Mouse (Mus musculus) layer of hippocampus, adult 8-10 months (tissue): Measurements from ENCODE around the gene Cldnd2. TPM values are rescaled to one million over a fixed set of nuclear protein-coding genes. Genes with fewer than 3 reads are reported as not detected.
A peak's percentile ranks its signal among the peaks of the same experiment; 100 is the strongest.

Experiments used
- DNase-seq, 2 experiments: peaks; one replicate each; pipeline ENCODE4 v3.0.0; 2022; ENCODE audit warnings: low spot score in 2 of 2
- total RNA-seq, 4 experiments: library from RNA; stranded (reverse); gene quantifications; 2 replicates each; pipeline ENCODE4 v1.2.4; 2022

Cldnd2 gene
- total RNA-seq, 4 experiments from 2014 or later, result not detected

DNA sequence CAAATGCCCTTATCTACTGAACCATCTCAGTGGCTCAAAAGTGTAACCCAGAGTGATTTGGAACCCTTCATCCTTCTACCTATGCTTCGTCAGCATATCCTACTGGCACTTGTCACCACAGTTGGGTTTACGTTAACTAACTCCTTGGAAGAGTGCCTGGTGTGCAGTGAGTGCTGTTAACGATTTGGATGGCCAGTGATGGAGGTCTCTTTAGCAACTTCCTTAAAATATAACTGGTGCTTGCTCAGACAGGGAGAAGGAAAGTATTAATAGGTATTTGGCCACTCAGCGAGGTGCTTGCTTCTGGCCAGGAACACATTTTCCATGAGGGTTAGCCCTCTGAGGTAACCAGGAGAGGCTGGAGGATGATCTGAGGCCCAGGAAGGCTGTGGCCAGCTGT is 7.2 kb downstream of the Cldnd2 start:
- no peak for DNase-seq

DNA sequence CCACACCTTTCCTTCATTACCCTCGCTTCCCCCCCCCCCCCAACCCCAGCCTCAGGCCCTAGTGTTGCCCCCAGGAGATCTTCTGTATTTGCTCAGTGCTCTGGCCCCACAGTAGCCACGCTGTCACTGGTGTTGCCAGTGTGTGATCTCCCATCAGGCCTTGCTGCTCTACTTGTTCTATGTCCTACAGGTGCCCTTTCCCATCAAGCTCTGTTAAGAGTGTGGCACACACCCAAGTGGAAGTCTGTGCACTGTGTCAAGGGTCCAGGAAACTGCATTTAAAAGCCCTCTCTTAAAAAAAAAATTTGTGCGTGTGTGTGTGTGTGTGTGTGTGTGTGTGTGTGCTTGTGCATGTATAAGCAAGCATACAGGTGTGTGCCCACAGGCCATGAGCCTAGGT is 7.7 kb downstream of the Cldnd2 start:
- DNase-seq, result no peak

DNA sequence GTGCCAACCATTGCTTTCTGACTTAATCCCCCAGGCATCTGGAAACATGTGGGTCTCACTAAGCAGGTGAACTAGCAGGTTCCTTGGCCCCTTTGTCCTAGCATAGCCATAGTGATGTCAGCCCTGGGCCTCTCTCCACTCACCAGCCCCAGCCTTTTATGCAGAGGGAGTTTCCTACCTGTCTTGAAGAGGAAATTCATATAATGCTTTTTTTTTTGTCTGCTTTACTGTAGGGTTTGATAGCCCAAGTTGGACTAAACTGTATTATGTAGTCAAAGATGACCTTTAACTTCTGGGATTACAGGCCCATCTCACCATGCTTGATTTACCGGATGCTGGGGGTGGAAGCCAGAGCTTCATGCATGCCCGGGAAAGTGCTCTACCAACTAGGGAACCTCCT is 9.2 kb downstream of the Cldnd2 start:
- DNase-seq, result no peak

DNA sequence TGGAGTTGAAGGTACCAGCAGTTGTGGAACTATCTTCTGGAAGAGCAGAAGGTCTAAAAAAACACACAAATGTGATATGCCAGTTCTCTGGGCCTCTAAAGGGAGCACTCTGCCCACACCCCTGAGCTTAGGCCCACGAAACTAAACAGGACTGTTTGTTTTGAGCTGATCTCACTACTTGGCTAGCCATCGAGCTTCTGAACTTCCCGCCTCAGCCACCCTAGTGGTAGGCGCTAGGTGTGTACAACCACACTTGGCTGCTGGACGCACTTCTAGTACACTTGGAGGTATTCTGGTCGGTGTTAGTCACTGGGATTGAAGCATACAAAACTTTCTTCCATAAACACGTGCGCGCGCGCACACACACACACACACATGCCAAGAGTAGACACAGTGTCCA is 11.1 kb downstream of the Cldnd2 start:
- no peak for DNase-seq

DNA sequence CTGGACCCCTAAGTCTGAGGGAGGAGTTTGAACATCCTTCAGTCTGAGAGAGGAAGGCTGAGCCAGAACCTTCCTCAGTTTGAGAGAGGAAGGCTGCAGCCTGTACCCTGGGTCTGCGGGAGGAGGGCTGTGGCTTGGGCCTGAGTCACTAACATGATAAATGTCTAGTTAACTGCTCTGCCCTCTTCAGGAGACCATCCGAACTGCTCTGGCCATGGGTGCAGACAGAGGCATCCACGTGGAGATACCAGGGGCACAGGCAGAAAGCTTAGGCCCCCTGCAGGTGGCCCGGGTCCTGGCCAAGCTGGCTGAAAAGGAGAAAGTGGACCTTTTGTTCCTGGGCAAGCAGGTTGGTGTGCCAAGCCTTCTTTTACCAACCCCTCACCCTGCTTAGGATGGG is 12.0 kb downstream of the Cldnd2 start:
- no peak for DNase-seq

DNA sequence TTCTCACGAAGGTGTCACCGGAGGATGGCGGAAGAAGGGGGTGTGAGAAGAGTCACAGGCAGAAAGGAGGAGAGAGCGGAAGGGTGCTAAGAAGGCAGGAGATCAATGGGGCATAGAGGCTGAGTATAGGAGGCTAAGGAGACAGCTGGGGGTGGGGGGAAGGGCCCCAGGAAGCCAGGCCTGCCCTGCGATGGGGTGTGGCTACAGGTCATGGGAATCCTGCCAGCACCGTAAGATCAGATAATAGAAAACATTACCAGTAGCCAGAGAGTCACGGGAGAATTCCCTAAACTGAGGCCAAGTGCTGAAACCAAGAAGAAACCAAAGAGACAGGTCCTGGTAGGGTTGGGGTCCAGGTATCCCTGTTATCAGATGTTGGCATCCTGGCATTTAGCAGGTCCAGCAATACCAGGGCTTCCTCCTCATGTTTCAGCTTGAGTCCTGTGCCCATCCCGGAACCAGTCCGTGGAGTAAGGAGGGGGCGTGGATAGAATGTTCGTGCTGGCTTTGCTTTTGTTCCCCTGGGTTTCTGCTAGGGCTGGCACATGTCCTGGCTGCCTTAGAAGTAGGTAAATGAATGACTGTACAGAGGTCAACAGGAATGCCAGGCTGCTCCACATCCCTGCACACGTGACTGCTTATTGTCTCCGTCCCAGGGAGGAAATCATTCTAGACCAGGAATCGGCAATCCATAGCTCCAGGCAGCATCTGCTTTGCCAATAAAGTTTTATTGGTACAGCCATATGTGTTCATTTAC is 13.2 kb downstream of the Cldnd2 start:
- no peak for DNase-seq

DNA sequence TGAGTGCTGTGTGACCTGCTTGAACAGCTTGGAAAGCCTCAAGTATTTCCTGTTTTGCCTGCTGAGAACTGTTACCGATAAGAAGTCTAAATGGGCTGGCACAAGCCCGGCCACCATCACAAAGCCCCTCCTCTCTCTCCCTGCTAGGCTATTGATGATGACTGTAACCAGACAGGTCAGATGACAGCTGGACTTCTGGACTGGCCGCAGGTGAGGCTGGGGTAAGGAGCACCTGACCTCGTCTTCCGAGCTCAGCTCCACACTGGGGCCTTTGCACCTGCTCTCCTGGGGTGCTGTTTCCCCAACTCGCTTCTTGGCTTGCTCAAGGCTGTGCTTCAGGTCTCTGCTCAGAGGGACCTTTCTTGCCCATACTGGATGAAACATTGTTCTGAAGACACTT is 13.8 kb downstream of the Cldnd2 start:
- DNase-seq, result no peak

DNA sequence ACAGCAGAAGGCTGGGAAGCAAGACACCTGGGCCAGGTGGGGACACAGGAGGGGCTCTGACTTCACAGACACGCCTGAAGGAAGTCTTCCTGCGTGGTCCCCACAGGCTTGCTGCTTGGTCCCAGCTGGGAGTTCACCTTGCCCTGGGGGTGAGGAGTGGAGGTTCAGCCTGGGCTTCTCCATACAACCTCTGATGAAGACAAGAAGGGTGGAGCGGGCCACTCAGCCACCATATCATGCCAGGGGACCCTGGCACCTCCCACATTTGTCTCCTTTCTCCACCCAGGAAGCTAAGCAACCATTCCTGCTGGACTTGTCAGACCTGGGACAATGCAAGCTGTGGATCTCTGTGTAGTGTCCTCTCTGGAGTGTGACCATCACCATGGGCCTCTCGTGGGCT is 22.3 kb downstream of the Cldnd2 start, which contains the start of gene Vsig10l:
Gene Vsig10l (plus strand): TSS at position 301 of the 400 bp plus-strand sequence.
- no peak for DNase-seq

DNA sequence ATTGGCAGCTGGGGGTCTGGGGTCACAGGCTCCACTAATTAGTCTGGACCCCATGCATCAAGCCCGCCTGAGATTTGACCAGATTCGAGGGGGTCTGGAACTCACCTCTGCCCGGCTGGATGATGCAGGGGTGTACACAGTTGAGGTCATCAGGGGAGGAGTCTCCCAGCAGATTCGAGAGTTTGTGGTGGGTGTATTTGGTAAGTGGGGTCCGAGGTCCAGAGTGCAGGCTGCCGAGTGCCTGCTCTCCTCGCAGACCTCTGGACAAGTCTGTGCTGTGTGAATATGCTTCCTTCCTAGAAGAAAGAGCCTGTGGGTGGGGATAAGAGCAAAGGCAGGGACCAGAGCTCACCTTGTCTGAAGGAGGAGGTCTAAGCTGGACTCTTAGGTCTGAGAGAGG is 23.4 kb downstream of the Cldnd2 start:
- DNase-seq, result no peak

DNA sequence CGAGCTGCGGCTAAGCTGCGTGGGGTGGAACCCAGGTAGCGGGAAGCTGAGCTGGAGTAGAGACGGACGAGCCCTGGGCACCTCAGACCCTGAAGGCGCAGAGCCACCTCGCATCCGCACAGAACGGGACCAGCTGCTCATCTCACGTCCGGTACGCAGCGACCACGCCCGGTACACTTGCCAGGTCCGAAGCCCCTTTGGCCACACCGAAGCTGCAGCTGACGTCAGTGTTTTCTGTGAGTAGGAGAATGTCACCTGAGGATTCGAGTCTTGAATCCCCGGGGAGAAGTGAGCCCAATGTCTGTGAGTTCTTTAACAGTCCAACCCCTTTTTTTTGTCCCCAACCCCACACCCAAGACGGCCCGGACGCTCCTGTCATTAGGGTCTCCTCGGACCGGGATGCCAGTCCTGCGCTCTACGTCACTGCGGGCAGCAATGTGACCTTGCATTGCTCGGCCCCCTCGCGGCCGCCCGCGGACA is 24.3 kb downstream of the Cldnd2 start:
- no peak for DNase-seq

DNA sequence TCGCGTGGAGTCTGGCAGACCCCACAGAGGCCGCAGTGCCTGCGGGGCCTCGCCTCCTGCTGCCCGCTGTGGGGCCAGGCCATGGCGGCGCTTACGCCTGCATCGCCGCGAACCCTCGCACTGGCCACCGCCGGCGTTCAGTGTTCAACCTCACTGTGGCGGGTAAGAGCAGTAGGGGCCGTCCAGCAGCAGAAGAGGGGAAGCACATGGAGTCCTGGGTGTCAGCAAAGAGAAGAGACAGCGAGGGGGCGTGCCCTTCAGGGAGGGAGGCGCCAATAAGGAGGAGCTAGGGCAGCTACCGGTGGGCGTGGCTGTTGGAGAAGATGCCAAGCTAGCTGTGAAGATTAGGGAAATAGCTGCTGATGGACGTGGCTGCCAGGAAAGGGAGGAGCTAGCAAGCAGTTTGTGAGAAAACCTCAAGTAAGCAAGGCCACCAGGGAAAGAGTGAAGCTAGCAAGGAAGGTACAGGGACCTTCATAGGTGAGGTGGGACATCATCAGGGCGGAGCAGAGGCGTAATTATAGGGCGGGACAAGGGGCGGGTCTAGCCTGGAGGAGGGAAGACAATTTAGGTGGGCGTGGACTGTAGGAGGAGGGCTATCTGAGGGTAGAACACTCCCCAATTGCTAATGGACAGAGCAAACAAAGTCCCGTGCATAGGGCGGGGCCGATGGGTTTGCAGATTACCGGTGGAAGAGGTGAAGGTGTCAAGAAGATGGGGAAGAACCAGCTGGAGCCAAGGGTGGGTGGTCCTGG is 24.9 kb downstream of the Cldnd2 start:
- peak; percentile 71 to 73 for DNase-seq

DNA sequence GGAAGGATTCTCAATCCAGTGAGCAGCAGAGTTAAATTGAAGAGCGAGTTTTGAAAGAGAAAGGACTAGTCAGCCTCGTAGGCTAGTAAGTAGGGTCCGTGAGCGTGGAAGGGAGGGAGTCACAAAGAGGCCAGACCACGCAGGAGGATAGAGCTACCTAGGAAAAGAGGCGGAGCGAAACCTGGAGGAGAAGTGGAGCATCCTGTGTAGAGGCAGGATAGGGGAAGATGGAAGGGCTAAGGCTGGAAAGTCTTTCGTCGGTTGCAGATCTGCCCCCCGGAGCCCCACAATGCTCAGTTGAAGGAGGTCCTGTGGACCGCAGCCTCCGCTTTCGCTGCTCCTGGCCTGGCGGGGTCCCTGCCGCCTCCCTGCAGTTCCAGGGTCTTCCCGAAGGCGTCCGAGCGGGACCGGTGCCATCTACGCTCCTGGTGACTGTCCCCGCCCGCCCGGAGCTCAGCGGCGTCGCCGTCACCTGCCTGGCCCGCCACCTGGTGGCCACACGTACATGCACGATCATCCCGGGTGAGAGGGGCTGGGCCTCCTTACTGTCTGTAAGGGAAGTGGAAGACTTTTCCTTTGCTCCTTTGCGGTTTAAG is 25.6 kb downstream of the Cldnd2 start:
- peak in 1 of 2 experiments; percentile 69 for DNase-seq

DNA sequence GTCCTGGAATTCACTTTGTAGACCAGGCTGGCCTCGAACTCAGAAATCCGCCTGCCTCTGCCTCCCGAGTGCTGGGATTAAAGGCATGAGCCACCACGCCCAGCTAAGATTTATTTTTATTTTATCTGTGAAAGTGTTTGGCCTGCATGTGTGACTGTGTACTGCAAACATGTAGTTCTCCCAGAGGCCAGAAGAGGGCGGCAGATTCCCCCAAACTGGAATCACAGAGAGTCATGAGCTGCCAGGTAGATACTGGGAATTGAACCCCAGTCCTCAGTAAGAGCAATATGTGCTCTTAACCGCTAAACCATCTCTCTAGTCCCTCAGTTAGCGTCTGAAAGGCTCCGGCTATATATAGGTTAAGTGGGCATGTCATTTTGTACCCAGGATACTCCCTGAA is 29.8 kb downstream of the Cldnd2 start:
- peak in 1 of 2 experiments; percentile 28 for DNase-seq

DNA sequence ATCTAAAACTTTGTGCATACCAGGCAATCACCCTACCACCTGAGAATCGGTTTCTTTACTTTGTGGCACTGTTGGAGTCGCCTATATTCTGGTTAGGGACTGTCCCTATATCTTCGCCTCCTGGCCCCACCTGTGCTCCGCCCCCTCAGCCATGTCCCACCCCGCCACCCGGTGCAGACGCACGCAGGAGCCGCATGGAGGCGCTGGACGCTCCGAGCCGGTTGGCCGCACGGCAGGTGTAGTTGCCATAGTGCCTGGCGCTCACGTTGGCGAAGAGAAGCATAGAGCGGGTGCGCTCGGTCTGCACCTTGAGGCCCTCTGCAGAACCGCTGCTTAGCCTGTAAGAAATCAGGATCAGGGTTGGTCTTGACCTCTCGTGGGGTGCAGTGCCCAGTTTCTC is 35.1 kb downstream of the Cldnd2 start:
- no peak for DNase-seq

DNA sequence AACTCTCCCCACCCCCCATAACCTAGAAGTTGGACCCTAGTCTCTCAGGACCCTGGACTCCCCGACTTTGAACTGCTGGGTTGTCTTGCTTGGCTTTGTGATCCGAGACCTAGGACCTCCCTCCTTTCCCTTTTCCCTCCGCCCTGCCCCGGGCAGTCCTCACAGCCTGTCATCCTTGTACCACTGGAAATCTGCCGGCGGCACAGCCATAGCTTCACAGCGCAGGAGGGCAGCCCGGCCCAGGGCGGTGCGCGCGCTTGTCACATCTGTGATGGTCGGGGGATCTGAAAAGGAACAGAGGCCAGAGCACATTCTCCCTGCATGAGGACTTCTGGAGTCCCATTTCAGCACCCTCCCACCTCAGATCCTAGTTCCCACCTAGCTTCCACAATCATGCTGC is 35.8 kb downstream of the Cldnd2 start:
- no peak for DNase-seq

DNA sequence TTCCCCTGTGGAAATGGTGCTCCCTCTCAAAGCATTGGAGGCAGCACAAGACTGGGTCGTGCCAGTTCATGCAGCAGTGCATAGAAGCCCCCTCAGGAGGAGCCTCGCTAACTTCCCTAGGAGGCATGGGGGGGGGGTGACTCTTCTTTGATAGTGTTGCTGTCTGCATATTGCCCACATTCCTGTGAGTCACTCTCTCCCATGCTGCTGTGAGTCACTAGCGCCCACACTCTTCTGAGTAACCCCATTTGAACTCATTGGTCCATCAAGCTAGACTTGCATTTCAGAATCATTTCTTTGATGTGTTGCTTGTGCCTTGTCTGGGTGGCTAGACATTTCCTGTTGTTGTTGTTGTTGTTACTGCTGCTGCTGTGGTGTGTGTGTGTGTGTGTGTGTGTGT is 40.6 kb downstream of the Cldnd2 start:
- DNase-seq, result peak in 1 of 2 experiments; percentile 38

DNA sequence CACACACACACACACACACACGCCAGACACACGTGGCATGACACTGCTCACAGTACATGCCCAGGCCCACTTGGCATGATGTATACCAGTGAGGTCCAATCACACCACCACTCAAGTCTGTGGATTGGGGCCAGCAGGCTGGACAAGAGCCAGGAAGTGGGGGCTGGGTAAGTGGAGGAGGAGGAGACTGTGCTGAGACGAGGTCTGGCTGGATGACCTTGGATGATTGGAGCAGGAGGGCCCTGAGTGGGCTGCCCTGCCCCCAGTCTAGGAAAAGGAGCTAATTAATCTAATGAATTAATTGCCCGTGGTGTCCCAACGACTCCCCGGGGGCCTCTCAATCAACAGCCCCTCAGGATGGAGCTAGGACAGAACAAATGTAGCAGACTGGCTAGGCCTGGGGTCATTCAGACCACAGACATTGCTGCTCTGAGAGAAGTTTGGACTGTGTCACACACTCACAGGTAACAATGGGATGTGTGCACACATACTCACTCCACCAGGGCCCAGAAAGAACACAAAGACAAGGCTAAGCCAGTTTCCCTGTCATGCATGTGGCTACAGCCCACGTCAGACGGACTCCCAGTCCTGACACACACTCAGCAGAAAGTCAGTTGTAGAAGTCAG is 41.6 kb downstream of the Cldnd2 start:
- no peak for DNase-seq

DNA sequence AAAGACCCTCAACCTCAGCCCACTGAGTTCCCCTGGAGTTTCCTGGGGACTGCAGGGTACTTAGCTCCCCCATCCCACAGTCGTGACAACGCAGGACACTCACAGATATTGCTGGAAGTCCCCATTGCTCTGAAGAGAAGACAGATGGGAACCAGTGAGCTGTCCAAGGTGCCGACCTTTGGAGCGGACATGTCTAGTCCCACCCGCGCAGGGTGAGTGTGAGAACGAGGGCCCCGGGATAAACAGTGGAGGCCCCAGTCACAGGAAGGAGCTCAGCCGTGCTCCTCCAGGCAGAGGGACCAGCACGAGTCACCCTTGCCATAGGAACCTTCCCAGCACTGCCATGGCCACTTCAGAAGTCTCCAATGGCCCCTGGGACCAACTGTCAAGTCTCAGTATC is 42.7 kb downstream of the Cldnd2 start:
- no peak for DNase-seq

DNA sequence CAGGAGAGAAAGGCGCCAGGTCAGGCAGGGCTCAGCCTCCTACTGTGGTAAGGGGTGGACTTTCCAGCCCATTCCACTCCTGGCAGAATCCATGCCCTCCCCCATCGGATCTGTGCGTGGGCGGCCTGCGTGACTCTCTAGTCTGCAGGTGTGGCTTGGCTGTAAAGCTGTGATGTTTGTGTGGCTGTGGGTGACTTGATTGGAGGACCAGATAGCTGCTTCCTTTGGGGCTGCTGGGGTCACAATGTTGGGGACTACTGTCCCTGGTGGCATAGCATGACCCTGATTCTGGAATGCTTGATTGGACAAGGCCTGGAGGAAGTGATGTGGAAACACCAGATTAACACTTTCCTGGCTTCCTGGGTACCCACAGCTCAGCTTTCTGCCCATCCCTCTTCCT is 48.1 kb downstream of the Cldnd2 start:
- DNase-seq, result no peak

DNA sequence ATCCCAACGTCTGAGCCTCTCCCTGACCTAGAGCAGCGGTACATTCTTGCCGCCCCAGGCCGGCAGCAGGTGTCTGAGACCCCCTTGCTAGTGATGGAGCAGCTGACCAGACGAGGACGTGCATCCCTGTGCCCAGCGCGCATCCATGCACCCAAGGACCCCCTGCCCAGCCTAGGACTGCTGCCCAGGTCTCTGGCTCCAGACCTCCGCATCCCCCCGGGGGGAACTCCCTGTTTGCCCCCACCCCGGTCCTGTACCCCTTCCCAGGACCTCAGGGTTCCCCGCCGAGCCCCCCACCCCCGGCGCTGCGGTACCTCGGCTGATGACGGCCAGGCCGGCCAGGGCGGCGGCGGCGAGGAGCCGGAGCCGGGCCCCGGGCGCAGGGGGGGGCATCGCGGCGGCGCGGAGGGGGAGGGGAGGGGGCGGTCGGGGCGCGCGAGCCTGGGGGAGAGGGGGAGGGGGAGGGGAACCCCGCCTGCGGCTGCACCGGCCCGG is 49.1 kb downstream of the Cldnd2 start, which contains the start of gene Iglon5:
Gene Iglon5 (minus strand): TSS at position 445 of the 495 bp plus-strand sequence.
- no peak for DNase-seq

DNA sequence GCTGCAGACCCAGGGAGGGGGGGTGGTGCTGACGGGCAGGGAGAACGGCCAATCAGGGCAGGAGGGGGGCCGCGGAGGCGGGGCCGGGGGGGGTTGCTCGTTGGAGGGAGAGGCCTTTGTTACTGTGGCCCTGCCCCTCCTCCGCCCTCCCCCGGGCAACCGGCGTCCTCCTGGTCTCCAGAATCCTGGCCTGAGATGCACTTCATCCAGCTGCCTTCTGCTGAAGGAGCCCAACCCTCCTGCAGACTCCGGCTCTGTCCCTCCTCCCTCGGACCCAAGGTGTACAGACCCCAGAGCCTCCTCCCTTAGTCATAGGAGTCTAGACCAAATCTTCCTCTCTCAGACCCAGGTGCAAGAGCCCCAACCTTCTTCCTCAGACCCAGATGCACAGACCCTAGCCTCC is 49.6 kb downstream of the Cldnd2 start:
- peak; percentile 64 to 73 for DNase-seq

DNA sequence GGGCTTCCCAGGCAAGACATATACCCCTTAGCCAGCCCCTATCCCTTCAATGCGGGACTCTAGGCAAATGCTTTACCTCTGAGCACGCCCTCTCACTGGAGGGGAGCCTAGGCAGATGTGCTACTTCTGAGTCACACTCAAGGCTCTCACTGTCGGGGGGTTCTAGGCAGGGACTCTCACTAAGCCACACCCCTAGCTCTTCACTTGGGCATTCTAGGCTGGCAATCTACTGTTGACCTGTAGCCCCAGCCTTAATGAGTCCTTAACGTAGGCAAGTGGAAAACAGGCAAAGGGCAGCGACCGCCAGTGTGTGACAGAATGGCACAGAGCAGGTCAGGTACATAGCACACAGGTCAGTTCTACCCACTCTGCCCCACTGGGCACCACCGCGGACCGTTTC is 50.3 kb downstream of the Cldnd2 start:
- no peak for DNase-seq
